Mouse (Mus musculus) brain, adult 10 weeks (tissue): ENCODE results near the gene Svs6. TPM values are rescaled to one million over a fixed set of nuclear protein-coding genes. Genes with fewer than 3 reads are reported as not detected.

Source experiments
- polyA plus RNA-seq: library from polyadenylated mRNA; stranded (reverse); fragments of 350-450 nt; fragmentation: Illumina TruSeq; extraction: RNeasy Lipid Tissue Mini Kit (QIAGEN cat#74804); gene quantifications from one replicate; pipeline ENCODE4 v1.2.3, GENCODE M21; 2015; ENCODE audit warnings: low read depth, low replicate concordance

The Svs6 gene
- not detected for polyA plus RNA-seq

DNA sequence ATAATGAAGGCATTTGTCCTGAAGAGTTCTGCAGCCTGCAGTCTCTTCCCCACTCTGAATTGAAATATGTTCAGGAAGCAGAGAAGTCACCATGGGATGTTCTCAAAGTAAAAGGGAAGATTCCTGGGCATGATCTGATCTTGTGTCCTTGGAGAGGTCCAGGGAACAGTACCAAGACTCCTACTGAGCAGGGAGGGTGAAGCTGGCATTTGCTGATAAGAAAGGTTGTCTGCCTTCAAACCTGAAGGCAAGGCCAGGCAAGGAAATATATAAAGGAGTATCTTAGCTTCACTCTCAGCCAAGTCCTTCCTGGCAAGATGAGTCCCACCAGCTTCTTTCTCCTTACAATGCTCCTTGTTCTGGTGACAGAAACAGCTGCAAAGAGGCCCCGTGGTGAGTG, at the start of gene Svs6:
Svs6 (plus strand) TSS at position 301 of the 400 bp plus-strand sequence.

DNA sequence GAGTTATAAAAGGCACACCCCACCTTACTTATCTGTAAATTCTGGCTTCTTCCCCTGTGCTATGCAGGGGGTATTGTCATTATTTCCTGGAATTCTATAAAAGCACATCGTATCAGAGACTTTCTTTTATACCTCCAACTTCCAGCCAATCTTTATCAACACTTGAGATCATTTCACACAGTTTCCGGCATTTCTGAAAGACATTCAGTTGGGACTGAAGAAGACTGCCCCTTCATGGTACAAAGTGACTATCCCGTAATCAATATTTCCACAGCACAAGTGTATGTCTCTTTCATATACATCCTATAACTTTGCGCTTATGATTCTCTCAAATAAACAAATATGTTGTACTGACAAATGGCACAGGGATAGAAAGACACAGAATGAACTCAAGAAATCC, 38.2 kb upstream of the Svs6 start, which contains the start of gene Svs4:
Svs4 (minus strand) TSS at position 101 of the 400 bp plus-strand sequence.

DNA sequence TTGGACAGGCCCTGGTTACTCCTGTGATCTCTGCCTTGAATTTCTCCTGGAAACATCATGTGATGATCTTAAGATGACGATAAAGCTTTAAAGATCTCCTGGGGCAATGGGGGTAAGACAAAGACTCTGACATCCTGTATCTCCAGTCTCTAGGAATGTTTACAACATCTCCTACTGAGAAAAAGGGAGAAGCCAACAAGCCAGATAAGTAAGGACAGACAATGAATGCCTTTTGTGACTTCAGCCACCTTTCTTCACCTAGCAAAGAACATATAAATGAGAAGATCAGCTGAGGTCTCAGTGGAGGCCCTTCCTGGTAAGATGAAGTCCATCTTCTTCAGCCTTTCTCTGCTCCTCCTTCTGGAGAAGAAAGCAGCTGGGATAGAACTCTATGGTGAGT, 27.6 kb upstream of the Svs6 start, which contains the start of gene Svs3a:
Svs3a (plus strand) TSS at position 301 of the 400 bp plus-strand sequence.

DNA sequence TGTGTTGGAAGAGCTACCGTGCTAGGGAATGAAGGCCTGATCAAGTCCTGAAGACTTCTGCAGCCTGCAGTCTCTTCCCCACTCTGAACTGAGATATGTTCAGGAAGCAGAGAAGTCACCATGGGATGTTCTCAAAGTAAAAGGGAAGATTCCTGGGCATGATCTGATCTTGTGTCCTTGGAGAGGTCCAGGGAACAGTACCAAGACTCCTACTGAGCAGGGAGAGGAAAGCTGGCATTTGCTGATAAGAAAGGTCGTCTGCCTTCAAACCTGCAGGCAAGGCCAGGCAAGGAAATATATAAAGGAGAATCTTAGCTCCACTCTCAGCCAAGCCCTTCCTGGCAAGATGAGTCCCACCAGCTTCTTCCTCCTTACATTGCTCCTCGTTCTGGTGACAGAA, 15.9 kb downstream of the Svs6 start, which contains the start of gene Svs5:
Svs5 (plus strand) TSS at position 301 of the 400 bp plus-strand sequence.

Other genes with a start within 250 kb of the Svs6 start
- gene Stk4, start 246.4 kb upstream of the Svs6 start, polyA plus RNA-seq: 22.5 TPM
- 78.4 TPM for gene Tomm34, start 245.6 kb upstream of the Svs6 start, polyA plus RNA-seq
- gene Kcns1, start 145.6 kb upstream of the Svs6 start, polyA plus RNA-seq: 14.4 TPM
- gene Wfdc5, start 134.0 kb upstream of the Svs6 start, polyA plus RNA-seq: not detected
- not detected for gene Wfdc12, start 126.1 kb upstream of the Svs6 start, polyA plus RNA-seq
- gene Wfdc15a, start 116.6 kb upstream of the Svs6 start, polyA plus RNA-seq: not detected
- gene Wfdc15b, start 95.1 kb upstream of the Svs6 start, polyA plus RNA-seq: not detected
- not detected for gene Svs2, start 78.3 kb upstream of the Svs6 start, polyA plus RNA-seq
- gene Svs3b, start 60.1 kb upstream of the Svs6 start, polyA plus RNA-seq: not detected
- gene Svs4, start 38.3 kb upstream of the Svs6 start, polyA plus RNA-seq: not detected
- not detected for gene Svs3a, start 27.5 kb upstream of the Svs6 start, polyA plus RNA-seq
- not detected for gene Svs5, start 16.0 kb downstream of the Svs6 start, polyA plus RNA-seq
- gene Slpi, start 72.3 kb downstream of the Svs6 start, polyA plus RNA-seq: not detected
- 0.13 TPM for gene Rbpjl, start 86.4 kb downstream of the Svs6 start, polyA plus RNA-seq
- 6.6 TPM for gene Matn4, start 88.4 kb downstream of the Svs6 start, polyA plus RNA-seq
- gene Sdc4, start 127.1 kb downstream of the Svs6 start, polyA plus RNA-seq: 50.0 TPM
- 50.2 TPM for gene Sys1, start 140.2 kb downstream of the Svs6 start, polyA plus RNA-seq
- gene Gm20458, start 144.2 kb downstream of the Svs6 start, polyA plus RNA-seq: not detected
- gene Trp53tg5, start 157.0 kb downstream of the Svs6 start, polyA plus RNA-seq: not detected
- gene Dbndd2, start 169.4 kb downstream of the Svs6 start, polyA plus RNA-seq: 233 TPM
- gene Pigt, start 180.8 kb downstream of the Svs6 start, polyA plus RNA-seq: 56.1 TPM
- gene Wfdc2, start 245.7 kb downstream of the Svs6 start, polyA plus RNA-seq: 2.5 TPM